Mouse (Mus musculus) forebrain, embryonic 14.5 days (tissue): Measurements from ENCODE around the gene Vrk3. TPM values are rescaled to one million over a fixed set of nuclear protein-coding genes. Genes with fewer than 3 reads are reported as not detected.

Experiments
- ATAC-seq: fragments of 200-750 bp; cut with Nextera tagmentation; 2 replicates; pipeline ENCODE4 v1.8.0; 2017; ENCODE audit warnings: mild to moderate bottlenecking, moderate library complexity
- DNase-seq: peaks from one replicate; pipeline ENCODE4 v3.0.0-alpha.2; 2015; ENCODE audit warnings: low spot score
- H3K27ac ChIP-seq: fragments of 300-500 bp; sonication (generic); 2 replicates; pipeline ENCODE4 v1.5.1; 2014; ENCODE audit warnings: low read depth, mild to moderate bottlenecking, control low read depth, low read length, moderate library complexity
- H3K27me3 ChIP-seq: fragments of 300-500 bp; sonication (generic); replicated peaks from 2 replicates; pipeline ENCODE4 v1.6.1; 2014; ENCODE audit warnings: low read length, control low read depth, mixed read lengths; ENCODE audit not compliant: control insufficient read depth, insufficient read depth
- H3K36me3 ChIP-seq: fragments of 300-500 bp; sonication (generic); 2 replicates; pipeline ENCODE4 v1.6.1; 2014; ENCODE audit warnings: low read length, control low read depth; ENCODE audit not compliant: control insufficient read depth, insufficient read depth
- H3K4me1 ChIP-seq: fragments of 300-500 bp; sonication (generic); 2 replicates; pipeline ENCODE4 v1.6.1; 2014; ENCODE audit warnings: antibody characterized with exemption, low read length, control low read depth; ENCODE audit not compliant: control insufficient read depth, insufficient read depth
- H3K4me2 ChIP-seq: fragments of 300-500 bp; sonication (generic); 2 replicates; pipeline ENCODE4 v1.6.1; 2014; ENCODE audit warnings: mild to moderate bottlenecking, control low read depth, low read length
- H3K4me3 ChIP-seq: fragments of 300-500 bp; sonication (generic); 2 replicates; pipeline ENCODE4 v1.5.1; 2014; ENCODE audit warnings: low read depth, low read length, control low read depth
- H3K9ac ChIP-seq: fragments of 300-500 bp; sonication (generic); 2 replicates; pipeline ENCODE4 v1.6.1; 2014; ENCODE audit warnings: mild to moderate bottlenecking, low read length, control low read depth, moderate library complexity
- H3K9me3 ChIP-seq: fragments of 300-500 bp; sonication (generic); replicated peaks from 2 replicates; pipeline ENCODE4 v1.6.1; 2016; ENCODE audit warnings: low read length, control low read depth, mixed read lengths; ENCODE audit not compliant: control insufficient read depth
- WGBS: fragments of 180-500 bp; shearing (Covaris S2); extraction: QIAGEN DNeasy Blood & Tissue Kit; methylation state at CpG from one replicate; pipeline ENCODE4 v1.1.7; 2014; 5-methylcytosine and 5-hydroxymethylcytosine counted together
- polyA plus RNA-seq: library from polyadenylated mRNA; unstranded; fragments of >200 nt; fragmentation: Nextera tagmentation; extraction: Ambion mirVana; gene quantifications from 2 replicates; pipeline ENCODE4 v1.2.1, GENCODE M21; 2014

The Vrk3 gene
- polyA plus RNA-seq, 1 experiment from 2014 or later = 32.0 TPM

- Histone ChIP-seq H3K27me3 (no peaks in the 10 kb centered on the region), H3K4me3 (no peak overlapping the region), H3K4me1 (no peaks in the 10 kb centered on the region), H3K9ac (no peak overlapping the region), H3K4me2 (no peak overlapping the region), H3K36me3 (peaks cover 20% of the 10 kb centered on the region), H3K27ac (no peak overlapping the region), H3K9me3 (no peaks in the 10 kb centered on the region)
- ATAC-seq (no peak), DNase-seq (no peak)
- WGBS = 90% methylated on average over 8 of the region's 8 CpGs
Measured at GRCm38 (mm10) chr7:44780101-44780500, 31.9 kb downstream of the Vrk3 start.

DNA sequence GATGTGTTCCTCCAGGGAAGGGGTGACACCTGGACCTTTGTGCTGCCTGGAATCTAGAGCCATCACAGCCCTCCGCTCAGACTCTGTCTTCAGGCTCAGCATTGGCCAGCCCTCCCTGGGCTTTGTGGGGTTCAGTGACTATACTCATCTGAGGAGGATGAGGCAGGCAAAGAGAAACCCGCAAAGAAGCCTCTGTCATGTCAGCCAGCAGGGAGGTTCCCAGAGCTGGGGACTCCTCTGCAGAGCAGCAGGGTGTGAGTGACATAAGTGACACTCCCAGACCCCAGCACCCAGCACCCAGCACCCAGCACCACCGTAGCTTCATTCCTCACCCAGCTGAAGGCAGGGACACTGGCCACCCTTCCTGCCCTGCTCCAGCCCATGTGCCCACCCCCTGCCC, 41.3 kb downstream of the Vrk3 start:
- Histone ChIP-seq H3K27me3 (no peaks in the 10 kb centered on the region), H3K27ac (no peak overlapping the region), H3K4me3 (no peak overlapping the region), H3K9me3 (no peaks in the 10 kb centered on the region), H3K4me2 (no peak overlapping the region), H3K4me1 (no peaks in the 10 kb centered on the region), H3K9ac (no peak overlapping the region), H3K36me3 (no peaks in the 10 kb centered on the region)
- DNase-seq (no peak), ATAC-seq (no peak)
- 86% methylated on average over 3 of the region's 3 CpGs for WGBS

- Histone ChIP-seq H3K27me3 (no peaks in the 10 kb centered on the region), H3K9me3 (no peaks in the 10 kb centered on the region), H3K27ac (no peak overlapping the region), H3K9ac (no peak overlapping the region), H3K4me2 (no peak overlapping the region), H3K36me3 (no peaks in the 10 kb centered on the region), H3K4me1 (no peaks in the 10 kb centered on the region), H3K4me3 (no peak overlapping the region)
- ATAC-seq (no peak), DNase-seq (no peak)
- WGBS = 65% methylated on average over 4 of the region's 4 CpGs
Measured at GRCm38 (mm10) chr7:44790066-44790465, 41.9 kb downstream of the Vrk3 start.

DNA sequence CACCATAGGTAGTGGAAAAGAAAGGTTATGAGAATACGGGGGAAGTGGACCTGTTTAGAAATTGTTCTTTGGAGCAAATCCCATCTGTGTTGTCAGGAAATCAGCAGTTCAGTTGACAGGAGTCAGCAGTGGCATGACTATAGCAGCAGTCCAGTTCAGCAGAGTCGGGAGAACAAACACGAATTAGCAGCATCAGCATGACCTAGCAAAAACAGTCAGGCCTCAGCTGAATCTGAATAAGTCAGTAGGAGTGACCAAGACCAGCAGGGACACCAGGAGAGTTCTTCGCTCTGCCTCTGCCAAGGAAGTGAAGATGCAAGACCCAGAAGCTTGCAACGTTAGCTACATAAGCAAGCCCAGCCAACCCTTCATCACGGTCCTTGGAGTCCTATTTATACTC, 44.6 kb downstream of the Vrk3 start:
- H3K9me3 ChIP-seq = no peaks in the 10 kb centered on the region
- H3K27ac ChIP-seq = no peak overlapping the region
- WGBS = 87% methylated on average over 6 of the region's 6 CpGs
- no peaks in the 10 kb centered on the region for H3K27me3 ChIP-seq
- H3K4me1 ChIP-seq = no peaks in the 10 kb centered on the region
- no peaks in the 10 kb centered on the region for H3K36me3 ChIP-seq
- H3K4me2 ChIP-seq = no peak overlapping the region
- ATAC-seq = no peak
- DNase-seq = no peak
- H3K4me3 ChIP-seq = no peak overlapping the region
- H3K9ac ChIP-seq = no peak overlapping the region

DNA sequence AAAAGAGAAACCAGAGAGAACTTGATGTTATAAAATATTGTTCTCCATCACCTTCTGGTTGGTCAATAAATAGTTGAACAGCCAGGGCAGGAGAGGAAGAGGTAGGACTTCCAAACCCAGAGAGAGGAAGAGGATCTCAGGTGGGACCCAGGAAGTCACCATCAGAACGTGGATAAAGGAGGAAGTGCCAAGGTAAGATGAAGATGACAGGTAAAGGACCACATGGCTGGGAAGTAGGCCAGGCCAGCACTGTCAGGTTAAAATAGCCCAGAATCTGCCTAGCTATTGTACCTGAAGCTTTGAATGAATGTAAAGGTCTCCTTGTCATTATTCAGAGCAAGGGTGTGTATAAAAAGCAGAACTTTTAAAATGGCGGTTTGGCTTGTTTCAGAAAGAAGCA, 60.7 kb downstream of the Vrk3 start:
- no peaks in the 10 kb centered on the region for H3K27me3 ChIP-seq
- no peak for ATAC-seq
- 90% methylated on average over 2 of the region's 2 CpGs for WGBS

DNA sequence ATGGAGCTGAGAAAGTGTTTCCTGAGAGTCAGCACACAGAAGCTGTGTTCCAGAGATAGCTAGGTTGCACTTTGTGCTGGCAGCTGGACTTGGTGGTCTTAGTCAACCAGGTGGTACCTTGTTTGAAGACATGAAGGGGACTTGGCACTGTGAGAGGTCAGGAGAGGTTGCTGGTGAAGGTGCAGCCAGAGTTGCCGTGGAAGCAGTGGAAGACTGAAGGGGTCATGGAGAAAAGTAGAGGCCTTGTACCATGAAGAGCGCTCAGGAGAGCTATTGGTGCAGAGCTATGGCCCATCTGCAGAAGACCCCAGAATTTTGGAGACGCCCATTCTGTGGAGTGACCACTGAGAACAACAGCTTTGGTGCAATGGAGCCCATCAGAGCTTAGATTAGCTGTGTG, 61.3 kb downstream of the Vrk3 start:
- Histone ChIP-seq H3K4me1 (no peaks in the 10 kb centered on the region), H3K27me3 (no peaks in the 10 kb centered on the region), H3K36me3 (0 out of 2 replicates have a peak, but pooled peaks cover 7% of the 10 kb centered on the region), H3K27ac (no peak overlapping the region), H3K4me2 (no peak overlapping the region), H3K4me3 (no peak overlapping the region), H3K9me3 (no peaks in the 10 kb centered on the region), H3K9ac (no peak overlapping the region)
- 91% methylated on average over 3 of the region's 3 CpGs for WGBS
- ATAC-seq (no peak), DNase-seq (no peak)

More for the DNA sequence above, 60.7 kb downstream of the Vrk3 start:
- no peak for DNase-seq
- H3K27ac ChIP-seq = no peak overlapping the region
- H3K4me3 ChIP-seq = no peak overlapping the region
- no peak overlapping the region for H3K9ac ChIP-seq
- 0 out of 2 replicates have a peak, but pooled peaks cover 7% of the 10 kb centered on the region for H3K36me3 ChIP-seq
- H3K4me1 ChIP-seq = no peaks in the 10 kb centered on the region
- H3K9me3 ChIP-seq = no peaks in the 10 kb centered on the region
- H3K4me2 ChIP-seq = no peak overlapping the region

DNA sequence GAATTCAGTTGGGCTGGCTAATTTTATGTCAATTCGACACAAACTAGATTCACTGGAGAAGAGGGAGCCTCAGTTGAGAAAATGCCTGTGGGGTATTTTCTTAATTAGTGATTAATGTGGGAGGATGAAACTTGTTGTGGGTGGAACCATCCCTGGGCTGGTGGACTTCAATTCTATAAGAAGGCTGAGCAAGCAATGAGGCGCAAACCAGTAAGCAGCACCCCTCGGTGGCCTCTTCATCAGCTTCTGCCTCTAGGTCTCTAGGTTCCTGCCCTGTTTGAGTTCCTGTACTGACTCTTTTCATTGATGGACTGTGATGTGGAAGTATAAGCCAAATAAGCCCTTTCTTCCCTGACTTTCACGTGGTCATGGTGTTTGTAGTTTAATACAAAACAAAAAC, 62.2 kb downstream of the Vrk3 start:
- H3K27ac ChIP-seq = no peak overlapping the region
- 0 out of 2 replicates have a peak, but pooled peaks cover 7% of the 10 kb centered on the region for H3K36me3 ChIP-seq
- WGBS = 84% methylated on average over 4 of the region's 4 CpGs
- ATAC-seq (no peak), DNase-seq (no peak)
- H3K4me1 ChIP-seq = no peaks in the 10 kb centered on the region
- H3K9ac ChIP-seq = no peak overlapping the region
- no peak overlapping the region for H3K4me2 ChIP-seq
- no peaks in the 10 kb centered on the region for H3K9me3 ChIP-seq
- no peak overlapping the region for H3K4me3 ChIP-seq
- H3K27me3 ChIP-seq = no peaks in the 10 kb centered on the region

GRCm38 (mm10) chr7:44810819-44811557, 62.8 kb downstream of the Vrk3 start:
- no peak overlapping the region for H3K4me2 ChIP-seq
- H3K9me3 ChIP-seq = no peaks in the 10 kb centered on the region
- H3K27me3 ChIP-seq = no peaks in the 10 kb centered on the region
- no peak for DNase-seq
- no peak overlapping the region for H3K9ac ChIP-seq
- 96% methylated on average over 7 of the region's 7 CpGs for WGBS
- H3K4me1 ChIP-seq = no peaks in the 10 kb centered on the region
- no peak overlapping the region for H3K27ac ChIP-seq
- no peak overlapping the region for H3K4me3 ChIP-seq
- no peak for ATAC-seq
- 0 out of 2 replicates have a peak, but pooled peaks cover 7% of the 10 kb centered on the region for H3K36me3 ChIP-seq

- peaks cover 9% of the 10 kb centered on the region for H3K4me1 ChIP-seq
- DNase-seq (no peak), ATAC-seq (no peak)
- no peak overlapping the region for H3K27ac ChIP-seq
- 0 out of 2 replicates have a peak, but pooled peaks cover 7% of the 10 kb centered on the region for H3K36me3 ChIP-seq
- no peak overlapping the region for H3K9ac ChIP-seq
- WGBS = 92% methylated on average over 20 of the region's 20 CpGs
- no peaks in the 10 kb centered on the region for H3K9me3 ChIP-seq
- H3K4me2 ChIP-seq = no peak overlapping the region
- no peaks in the 10 kb centered on the region for H3K27me3 ChIP-seq
- no peak overlapping the region for H3K4me3 ChIP-seq
Measured at GRCm38 (mm10) chr7:44812651-44813325, 64.6 kb downstream of the Vrk3 start.
